Mouse (Mus musculus): ENCODE results near the gene Defb47. TPM values are rescaled to one million over a fixed set of nuclear protein-coding genes. Genes with fewer than 3 reads are reported as not detected.

The Defb47 gene
- not detected for total RNA-seq (2021)
- long read RNA-seq, experiment 1: 0 reads
- long read RNA-seq, experiment 2: 0 reads

DNA sequence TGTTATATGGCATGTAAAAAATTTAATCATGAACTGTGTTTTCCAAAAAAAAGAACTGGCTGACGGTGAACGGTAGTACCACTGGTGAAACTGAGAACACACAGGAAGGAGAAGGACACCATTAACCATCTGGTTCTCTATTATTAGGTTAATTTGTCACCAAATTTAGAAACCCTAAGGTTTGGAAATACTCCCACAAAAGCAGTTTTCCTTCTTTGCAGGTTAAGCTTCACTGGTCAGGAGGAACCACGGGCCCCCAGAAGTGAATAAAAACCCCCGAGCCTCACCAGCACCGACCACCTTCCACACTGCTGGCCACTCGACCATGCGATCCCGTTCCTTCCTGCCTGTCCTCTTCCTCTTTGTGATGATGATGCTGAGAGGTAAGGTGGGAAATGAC is at the start of gene Defb47:
Gene Defb47 (plus strand): TSS at position 301 of the 400 bp plus-strand sequence.
- H3K4me3 ChIP-seq: no peak within 1 kb of the TSS
- DNase-seq: no peak
- intact Hi-C loops (cut with DNase I): no loop called here

DNA sequence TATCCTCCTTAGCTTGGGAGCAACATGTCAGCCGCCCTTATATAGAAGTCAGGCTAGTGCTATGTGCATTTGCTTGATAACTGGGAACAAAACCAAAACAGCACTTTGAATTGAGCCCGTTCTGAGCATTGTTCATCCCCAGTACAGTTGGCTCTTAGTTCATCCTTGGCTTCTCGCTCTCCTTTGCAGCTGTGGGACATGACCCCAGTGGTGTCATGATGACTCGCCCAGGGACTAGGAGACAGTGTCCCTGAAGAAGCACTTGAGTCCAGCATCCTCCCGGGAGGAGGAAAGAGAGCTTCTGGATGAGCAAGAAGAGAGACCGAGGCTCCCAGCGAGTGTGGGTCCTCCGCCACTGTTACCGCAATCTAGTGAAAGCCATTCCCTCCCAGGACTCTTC is 41.8 kb upstream of the Defb47 start:
- H3K4me3 ChIP-seq: no peak overlapping the region
- DNase-seq: no peak
- TF ChIP-seq CTCF (IDR thresholded peaks at IDR 0.05): no peak
- no peak overlapping the region for H3K27ac ChIP-seq
- intact Hi-C loops (cut with DNase I): no loop called here

More for the DNA sequence above, at the start of gene Defb47:
- H3K27ac ChIP-seq: no peak within 1 kb of the TSS
- TF ChIP-seq CTCF (IDR thresholded peaks at IDR 0.05): no peak

DNA sequence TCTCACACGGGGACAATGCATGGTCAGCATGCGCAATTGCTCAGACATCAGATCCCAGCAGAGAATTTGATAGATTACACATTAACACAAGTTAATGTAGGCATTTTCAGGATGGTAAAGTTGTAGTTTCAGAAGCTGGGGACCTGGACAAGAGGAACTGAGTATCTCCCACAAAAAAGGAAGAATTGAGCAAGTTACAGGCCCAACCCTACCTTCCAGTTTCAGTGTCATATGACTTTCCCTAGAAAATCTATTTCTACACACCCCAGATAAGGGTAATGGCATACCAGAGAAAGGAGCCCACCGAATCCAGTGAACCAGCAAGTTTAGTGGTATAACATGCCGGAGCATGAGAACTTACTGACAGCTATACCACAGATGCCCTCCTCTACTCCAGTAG is 34.2 kb upstream of the Defb47 start:
- TF ChIP-seq CTCF (IDR thresholded peaks at IDR 0.05): no peak
- intact Hi-C loops (cut with DNase I): no loop called here
- Histone ChIP-seq H3K27ac (no peak overlapping the region), H3K4me3 (no peak overlapping the region)
- no peak for DNase-seq

DNA sequence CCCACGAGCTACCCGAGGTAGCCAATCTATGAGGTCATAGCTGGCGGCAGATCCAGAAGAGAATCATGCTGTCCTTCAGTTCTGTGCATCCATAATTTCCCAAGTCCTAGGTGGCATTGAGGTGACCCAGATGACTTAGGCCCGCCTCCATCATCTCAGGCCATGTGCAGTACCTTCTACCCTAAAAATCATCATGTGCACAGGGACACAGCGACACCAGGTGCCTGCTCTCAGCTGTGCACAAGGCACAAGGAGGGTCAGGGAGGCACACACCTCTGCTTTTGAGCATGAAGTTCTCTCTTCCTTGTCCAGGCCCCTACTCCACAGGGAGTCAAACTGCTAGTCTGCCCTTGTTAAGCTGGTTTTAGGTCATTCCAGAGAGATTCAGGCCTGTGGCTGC is 32.5 kb upstream of the Defb47 start:
- TF ChIP-seq CTCF (IDR thresholded peaks at IDR 0.05): peak; percentile 19; the same call in 1 of the 2 replicates
- Histone ChIP-seq H3K27ac (no peak overlapping the region), H3K4me3 (no peak overlapping the region)
- intact Hi-C loops (cut with DNase I): no loop called here
- DNase-seq: no peak

DNA sequence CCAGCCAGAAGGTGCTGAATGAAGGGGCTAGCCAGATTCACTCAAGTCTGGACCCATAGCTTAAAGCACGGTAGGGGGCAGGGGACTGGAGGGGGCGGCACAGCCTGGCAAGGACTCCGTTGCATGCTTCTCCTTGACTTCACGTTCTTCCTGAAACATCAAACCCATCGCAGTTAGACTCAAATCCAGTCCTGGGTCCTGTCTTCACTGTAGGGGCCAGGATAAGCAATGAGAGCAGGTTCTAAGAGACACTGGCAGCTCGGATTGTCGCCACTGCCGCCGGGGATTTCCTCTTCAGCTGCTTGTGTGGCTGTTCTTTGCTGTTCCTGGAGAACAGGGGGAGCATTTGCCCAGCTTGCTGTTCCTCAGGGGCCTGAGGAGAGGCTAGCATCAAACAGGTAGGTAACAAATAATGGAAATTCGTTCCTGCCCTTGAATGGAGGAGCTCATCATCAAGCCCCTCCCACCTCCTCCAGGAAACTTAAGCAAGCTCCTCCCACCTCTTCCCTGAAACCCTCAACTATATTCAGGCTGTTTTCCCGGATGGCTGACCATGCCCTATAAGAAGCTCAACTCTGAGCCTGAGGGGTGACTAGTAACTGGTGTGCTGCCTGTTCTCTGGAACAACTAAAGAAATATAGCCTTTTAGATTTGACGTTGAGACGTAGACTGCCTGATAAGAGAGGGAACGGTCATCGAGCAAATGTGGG is 31.9 kb upstream of the Defb47 start:
- DNase-seq: no peak
- peak overlapping the region; percentile 59 for H3K4me3 ChIP-seq
- no peak overlapping the region for H3K27ac ChIP-seq
- TF ChIP-seq CTCF (IDR thresholded peaks at IDR 0.05): no peak
- intact Hi-C loops (cut with DNase I): no loop called here

DNA sequence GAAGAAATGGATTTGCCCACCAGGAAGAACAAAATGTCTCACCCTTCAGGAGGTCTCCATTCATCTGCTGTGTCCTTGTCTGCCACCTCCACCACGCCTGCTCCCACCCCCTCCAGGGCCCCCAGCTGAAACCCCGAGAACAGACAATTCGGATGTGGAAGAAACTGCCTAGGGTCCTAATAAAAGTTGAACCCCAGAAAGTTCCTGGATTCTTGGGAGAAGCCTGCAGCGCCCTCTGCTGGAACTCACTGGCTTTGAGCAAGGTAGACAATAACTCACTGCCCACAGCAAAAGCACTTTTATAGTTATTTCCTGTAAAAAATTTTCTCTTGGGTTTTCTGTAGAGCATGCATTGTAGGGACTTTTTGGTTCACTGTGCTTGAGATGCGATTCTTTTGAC is 22.8 kb upstream of the Defb47 start:
- peak; percentile 89 for TF ChIP-seq CTCF (IDR thresholded peaks at IDR 0.05)
- intact Hi-C loops (cut with DNase I): loop anchor here (1.0 to 5.0 kb wide), 3 partner anchors 338 to 483 kb away; partner anchors contain the start of gene Fam124a
- Histone ChIP-seq H3K4me3 (peak overlapping the region; percentile 23; the same call in 1 of the 2 replicates), H3K27ac (no peak overlapping the region)
- DNase-seq: peak; percentile 78

DNA sequence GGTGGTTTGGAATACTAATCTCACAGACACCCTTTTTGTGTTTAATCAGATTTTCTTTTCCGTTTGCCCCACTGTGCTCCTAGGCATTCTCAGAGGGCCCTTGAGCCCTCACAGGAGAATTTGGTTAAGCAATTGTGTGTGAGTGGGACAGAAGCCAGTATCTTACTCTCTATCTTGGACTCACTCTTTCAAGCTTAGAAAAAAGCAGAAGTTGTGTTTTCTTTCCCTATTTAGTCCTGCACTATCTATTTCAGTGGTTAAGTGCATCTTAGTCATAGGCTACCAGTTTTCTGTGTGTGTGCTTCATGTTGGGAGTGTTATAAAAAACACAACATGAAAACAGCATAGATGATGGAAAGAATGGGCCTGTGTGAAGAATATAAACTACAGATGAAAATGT is 18.1 kb upstream of the Defb47 start:
- Histone ChIP-seq H3K27ac (no peak overlapping the region), H3K4me3 (no peak overlapping the region)
- no peak for DNase-seq
- no peak for TF ChIP-seq CTCF (IDR thresholded peaks at IDR 0.05)
- intact Hi-C loops (cut with DNase I): loop anchor here (5.0 kb wide), 2 partner anchors 343 to 423 kb away; partner anchors contain the start of gene Fam124a

DNA sequence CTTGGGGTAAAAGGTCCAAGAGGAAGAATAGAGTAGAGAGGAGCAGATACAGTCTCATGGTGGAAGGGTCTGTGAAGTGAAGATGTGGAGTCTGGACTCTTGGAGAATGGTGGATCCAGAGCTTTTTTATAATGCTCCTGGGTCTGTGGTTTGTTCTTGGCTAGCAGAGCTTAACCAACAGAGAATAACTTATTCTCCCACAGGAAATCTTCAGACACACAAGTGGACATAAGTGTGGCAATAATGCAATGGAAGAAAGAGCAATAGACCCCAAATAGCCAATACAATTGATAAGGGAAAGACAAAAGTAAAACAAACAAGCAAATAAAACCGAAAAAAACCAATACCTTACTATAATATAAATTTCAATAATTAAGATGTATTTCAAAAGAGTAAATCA is 13.5 kb upstream of the Defb47 start, which contains the start of gene Defb48:
Gene Defb48 (minus strand): TSS at position 101 of the 400 bp plus-strand sequence.
- no peak within 1 kb of the TSS for H3K27ac ChIP-seq
- no peak for TF ChIP-seq CTCF (IDR thresholded peaks at IDR 0.05)

DNA sequence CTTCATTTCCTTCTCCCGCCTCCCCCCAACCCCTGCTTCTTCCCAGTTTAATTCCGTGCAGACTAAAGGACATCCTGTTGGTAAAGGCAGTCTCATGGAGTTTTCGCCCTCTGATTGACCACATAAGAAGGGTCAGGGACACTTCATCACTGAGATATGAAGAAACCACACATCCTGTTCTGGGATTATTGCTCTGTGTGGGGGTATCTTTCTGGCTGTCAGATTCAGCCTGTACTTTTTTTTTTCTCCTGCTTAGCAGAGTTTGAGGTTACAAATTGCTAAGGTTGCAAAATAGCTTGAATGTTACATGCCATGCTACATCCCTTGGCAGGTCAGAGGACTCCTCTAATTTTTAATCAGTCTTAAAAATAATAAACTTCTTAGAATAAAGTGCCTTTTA is 6.6 kb upstream of the Defb47 start:
- DNase-seq: no peak
- H3K27ac ChIP-seq: no peak overlapping the region

More for the DNA sequence above, 13.5 kb upstream of the Defb47 start, which contains the start of gene Defb48:
- H3K4me3 ChIP-seq: no peak within 1 kb of the TSS
- no peak for DNase-seq
- intact Hi-C loops (cut with DNase I): no loop called here

DNA sequence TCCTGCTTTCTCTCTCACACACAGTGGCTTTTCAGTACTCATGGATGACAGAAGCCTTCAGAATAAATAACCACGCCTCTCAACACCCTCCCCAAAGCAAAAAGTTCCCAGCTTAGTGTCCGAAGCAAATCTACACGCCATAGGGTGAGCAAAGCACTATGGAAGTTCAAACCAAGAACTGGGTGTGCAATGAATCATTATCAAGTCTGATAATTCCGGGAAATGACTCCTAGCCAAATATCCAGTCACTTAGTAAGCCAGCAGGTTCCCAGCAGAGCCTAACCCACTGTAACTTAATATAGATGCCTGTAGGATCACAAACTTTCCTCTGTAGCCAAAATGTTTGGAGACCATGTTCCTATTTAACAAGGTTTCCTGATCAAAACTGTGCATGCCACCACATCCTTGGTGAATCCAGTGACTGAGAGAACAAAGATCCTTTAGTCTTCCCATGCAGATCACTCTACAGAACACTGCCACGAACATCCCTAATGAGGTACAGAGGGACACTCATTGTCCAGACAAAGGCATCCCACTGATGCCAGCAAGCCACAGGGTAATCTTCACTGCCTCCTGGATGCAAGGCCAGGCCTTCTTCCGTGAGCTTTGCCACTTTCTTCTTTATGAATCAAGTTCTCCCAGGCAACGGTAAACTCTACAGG is 5.9 kb upstream of the Defb47 start:
- no peak for DNase-seq
- intact Hi-C loops (cut with DNase I): no loop called here
- TF ChIP-seq CTCF (IDR thresholded peaks at IDR 0.05): no peak
- Histone ChIP-seq H3K27ac (no peak overlapping the region), H3K4me3 (no peak overlapping the region)

More for the DNA sequence above, 6.6 kb upstream of the Defb47 start:
- TF ChIP-seq CTCF (IDR thresholded peaks at IDR 0.05): no peak
- H3K4me3 ChIP-seq: no peak overlapping the region
- intact Hi-C loops (cut with DNase I): no loop called here

DNA sequence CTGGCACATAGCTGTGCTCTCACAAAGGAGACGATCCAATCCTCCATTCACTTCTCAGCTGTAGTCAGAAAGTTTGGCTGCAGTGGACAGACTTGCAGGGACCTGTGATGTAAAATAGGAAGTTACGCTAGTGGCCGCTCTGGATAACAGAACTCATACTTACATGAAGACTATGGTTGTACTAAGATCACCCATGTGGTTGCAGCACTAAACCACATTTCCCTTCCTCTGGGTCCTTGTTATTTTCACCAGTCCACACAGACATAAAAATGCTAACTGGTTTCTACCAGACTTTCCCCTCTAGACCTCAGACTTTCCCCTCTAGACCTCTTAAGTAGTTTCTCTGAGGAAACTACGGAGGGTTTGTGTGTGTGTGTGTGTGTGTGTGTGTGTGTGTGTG is 1.1 kb downstream of the Defb47 start:
- no peak overlapping the region for H3K4me3 ChIP-seq
- no peak for TF ChIP-seq CTCF (IDR thresholded peaks at IDR 0.05)
- no peak for DNase-seq
- H3K27ac ChIP-seq: no peak overlapping the region
- intact Hi-C loops (cut with DNase I): no loop called here

DNA sequence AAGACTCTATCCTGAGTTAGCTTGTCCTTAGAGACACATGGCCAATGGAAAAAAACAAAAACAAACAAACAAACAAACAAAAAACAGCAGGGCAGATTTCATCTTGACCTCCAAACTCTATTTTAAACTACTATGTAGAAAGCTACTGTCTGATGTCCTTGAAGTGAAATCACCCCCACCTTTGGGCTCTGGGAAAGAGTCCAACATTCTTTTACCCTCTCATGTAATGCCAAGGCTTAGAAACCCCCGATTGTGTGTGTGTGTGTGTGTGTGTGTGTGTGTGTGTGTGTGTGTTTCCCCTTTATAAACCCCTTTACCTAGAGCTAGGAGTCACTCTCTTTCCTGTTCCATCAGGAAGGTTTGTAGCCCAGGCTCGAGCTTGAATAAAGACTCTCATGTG is 4.7 kb downstream of the Defb47 start:
- TF ChIP-seq CTCF (IDR thresholded peaks at IDR 0.05): no peak
- Histone ChIP-seq H3K4me3 (no peak overlapping the region), H3K27ac (no peak overlapping the region)
- no peak for DNase-seq
- intact Hi-C loops (cut with DNase I): no loop called here

DNA sequence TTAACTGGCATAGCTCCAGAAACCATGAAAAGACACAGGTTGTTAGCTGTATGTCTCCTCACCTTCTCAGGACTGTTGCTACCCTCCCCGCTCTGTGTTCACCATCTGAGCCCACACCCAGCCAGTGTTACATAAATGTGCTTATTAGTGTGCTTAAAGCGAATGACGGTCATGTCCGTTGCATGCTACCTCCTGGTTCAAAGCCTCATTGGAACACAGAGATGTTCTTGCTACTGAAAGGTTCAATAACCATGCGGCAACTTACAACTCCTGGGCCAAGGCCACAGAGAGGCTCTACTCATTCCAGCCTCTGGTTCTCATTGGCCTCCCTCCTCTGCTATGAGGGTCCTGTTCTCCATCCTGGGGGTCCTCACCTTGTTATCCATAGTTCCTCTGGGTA is 13.6 kb downstream of the Defb47 start, which contains the start of gene Defb43:
Gene Defb43 (plus strand): TSS at position 301 of the 400 bp plus-strand sequence.
- Histone ChIP-seq H3K4me3 (no peak within 1 kb of the TSS), H3K27ac (no peak within 1 kb of the TSS)
- DNase-seq: no peak
- TF ChIP-seq CTCF (IDR thresholded peaks at IDR 0.05): no peak
- intact Hi-C loops (cut with DNase I): no loop called here

Measured in gastrocnemius, adult 2 months (tissue).